Mouse (Mus musculus) left cerebral cortex, adult 11 months (tissue): ENCODE measurements around the gene Chp1.
"Not testable (repeated sequence)": the region's sequence is repeated elsewhere in the genome, so short reads cannot be mapped to it uniquely, and the experiment has no call there.

Experiments
- DNase-seq: peaks from one replicate; pipeline ENCODE4 v3.0.0; 2022; ENCODE audit warnings: low spot score

Gene Chp1

GRCm38 (mm10) chr2:119547522-119548370 lies at the start of gene Chp1, which contains the start of gene Exd1:
TSS of gene Chp1 (plus strand) at chr2:119547697.
TSS of gene Exd1 (minus strand) at chr2:119547627.
- DNase-seq, result peak; percentile 94

GRCm38 (mm10) chr2:119498859-119499258 lies 48.6 kb upstream of the Chp1 start:
- no peak for DNase-seq

- DNase-seq, result no peak
Measured at GRCm38 (mm10) chr2:119500965-119501652, 46.4 kb upstream of the Chp1 start.

GRCm38 (mm10) chr2:119507108-119507507 lies 40.4 kb upstream of the Chp1 start:
- DNase-seq, result no peak

GRCm38 (mm10) chr2:119508518-119508917 lies 39.0 kb upstream of the Chp1 start:
- not testable (repeated sequence) for DNase-seq

- DNase-seq, result no peak
Measured at GRCm38 (mm10) chr2:119510856-119511255, 36.6 kb upstream of the Chp1 start.

GRCm38 (mm10) chr2:119512292-119512691 lies 35.2 kb upstream of the Chp1 start:
- DNase-seq, result no peak

GRCm38 (mm10) chr2:119514026-119514522 lies 33.4 kb upstream of the Chp1 start:
- no peak for DNase-seq

GRCm38 (mm10) chr2:119516811-119517210 lies 30.7 kb upstream of the Chp1 start:
- no peak for DNase-seq

GRCm38 (mm10) chr2:119520550-119520949 lies 26.9 kb upstream of the Chp1 start:
- peak; percentile 7 for DNase-seq

GRCm38 (mm10) chr2:119523836-119524235 lies 23.7 kb upstream of the Chp1 start:
- DNase-seq, result no peak

GRCm38 (mm10) chr2:119525422-119525821 lies 22.1 kb upstream of the Chp1 start:
- no peak for DNase-seq

- DNase-seq, result no peak
Measured at GRCm38 (mm10) chr2:119538802-119539201, 8.7 kb upstream of the Chp1 start.

- DNase-seq, result peak; percentile 42
Measured at GRCm38 (mm10) chr2:119542106-119542505, 5.4 kb upstream of the Chp1 start.

GRCm38 (mm10) chr2:119543656-119544055 lies 3.8 kb upstream of the Chp1 start:
- DNase-seq, result no peak

GRCm38 (mm10) chr2:119546848-119547521 lies 512 bp upstream of the Chp1 start:
- peak; percentile 47 for DNase-seq

GRCm38 (mm10) chr2:119548371-119548660 lies 819 bp downstream of the Chp1 start:
- no peak for DNase-seq

GRCm38 (mm10) chr2:119548691-119549090 lies 1.2 kb downstream of the Chp1 start:
- DNase-seq, result no peak

- no peak for DNase-seq
Measured at GRCm38 (mm10) chr2:119549678-119550077, 2.2 kb downstream of the Chp1 start.

- no peak for DNase-seq
Measured at GRCm38 (mm10) chr2:119558039-119558438, 10.5 kb downstream of the Chp1 start.

- no peak for DNase-seq
Measured at GRCm38 (mm10) chr2:119558737-119559340, 11.3 kb downstream of the Chp1 start.

- DNase-seq, result no peak
Measured at GRCm38 (mm10) chr2:119561794-119562193, 14.3 kb downstream of the Chp1 start.
